Comparison of ENCODE assay signal across 8 mouse cellular contexts in genomic region chr19:6924461-6925306, GRCm38 (mm10). TPM values are rescaled to one million over a fixed set of nuclear protein-coding genes. Genes with fewer than 3 reads are reported as not detected.
A peak's percentile ranks its signal among the peaks of the same experiment; 100 is the strongest.
DNase-seq lines count a peak whose midpoint lies in the region; ATAC-seq and TF ChIP-seq lines count a peak whose summit lies in the region.

No protein-coding gene starts in this region.

- DNase-seq in heart, postnatal 36 days, result peak; percentile 87 to 91
- DNase-seq in layer of hippocampus, adult 2 months (ENCODE audit: low spot score in 2 of 2), result peak; percentile 83 to 91
- DNase-seq in lung, adult 2 months, result peak; percentile 87
- DNase-seq in ovary, postnatal 14 days (ENCODE audit: low spot score), result peak; percentile 81
- DNase-seq in thymus, postnatal 25 days, result peak; percentile 89

- no peaks in the 10 kb centered on the region for H3K36me3 ChIP-seq in C2C12 (ENCODE audit: control insufficient read depth, insufficient read depth)
- H3K36me3 ChIP-seq in forebrain, embryonic 12.5 days (replicated peaks), result no peaks in the 10 kb centered on the region

- peaks cover 16% of the 10 kb centered on the region for H3K79me2 ChIP-seq in C2C12 (ENCODE audit: control insufficient read depth, insufficient read depth)

- no peak overlapping the region for H3K9ac ChIP-seq in forebrain, embryonic 12.5 days

- H3K79me3 ChIP-seq in C2C12 (ENCODE audit: low read depth), result peaks cover 4% of the 10 kb centered on the region

- 2% methylated on average over 39 of the region's 39 CpGs for WGBS in forebrain, embryonic 12.5 days
- 3% methylated on average over 39 of the region's 39 CpGs for WGBS in lung, adult 2 months

- TF ChIP-seq POLR2A in bone marrow macrophage, adult 2 months (IDR thresholded peaks at IDR 0.05; ENCODE audit: borderline replicate concordance, low read depth, low read length), result no peak
- TF ChIP-seq POLR2A in lung, adult 2 months (IDR thresholded peaks at IDR 0.05; ENCODE audit: borderline replicate concordance, extremely low read depth, low read depth, low read length), result no peak

- H3ac ChIP-seq in C2C12 (ENCODE audit: control insufficient read depth, insufficient read length, low read depth), result no peak overlapping the region

- ATAC-seq in forebrain, embryonic 12.5 days (ENCODE audit: low FRiP score), result no peak

- intact Hi-C loops in heart, postnatal 36 days (cut with DNase I), result loop anchor here (1.0 to 10.0 kb wide), 4 partner anchors 16 to 270 kb away; partner anchors contain the start of gene Bad

- H3K9me3 ChIP-seq in forebrain, embryonic 12.5 days, result 0 out of 2 replicates have a peak, but pooled peaks cover 3% of the 10 kb centered on the region

- no peak overlapping the region for H3K4me3 ChIP-seq in C2C12 (ENCODE audit: insufficient read depth, poor library complexity, severe bottlenecking)
- H3K4me3 ChIP-seq in bone marrow macrophage, adult 2 months (ENCODE audit: insufficient read depth, low read length), result peak overlapping the region; percentile 15
- peak overlapping the region; percentile 10 for H3K4me3 ChIP-seq in forebrain, embryonic 12.5 days (replicated peaks)
- H3K4me3 ChIP-seq in layer of hippocampus, adult 2 months, result peak overlapping the region; percentile 26
- H3K4me3 ChIP-seq in lung, adult 2 months (replicated peaks; ENCODE audit: extremely low read depth, low read depth, low read length), result peak overlapping the region; percentile 39

- H3K27me3 ChIP-seq in C2C12 (ENCODE audit: control insufficient read depth, insufficient read depth, insufficient read length), result peaks cover 10% of the 10 kb centered on the region
- H3K27me3 ChIP-seq in forebrain, embryonic 12.5 days, result peaks cover 72% of the 10 kb centered on the region

- H3K27ac ChIP-seq in bone marrow macrophage, adult 2 months (ENCODE audit: insufficient read depth, low read depth, low read length), result no peak overlapping the region
- no peak overlapping the region for H3K27ac ChIP-seq in forebrain, embryonic 12.5 days
- no peak overlapping the region for H3K27ac ChIP-seq in layer of hippocampus, adult 2 months

- peak; percentile 46 for TF ChIP-seq CTCF in C2C12 (IDR thresholded peaks at IDR 0.05; ENCODE audit: control insufficient read depth, insufficient read depth, insufficient read length)
- TF ChIP-seq CTCF in bone marrow macrophage, adult 2 months (IDR thresholded peaks at IDR 0.05; ENCODE audit: low read depth, low read length), result peak; percentile 69
- TF ChIP-seq CTCF in layer of hippocampus, adult 2 months (conservative IDR thresholded peaks at IDR 0.05), result peak; percentile 96
- peak; percentile 83 for TF ChIP-seq CTCF in lung, adult 2 months (IDR thresholded peaks at IDR 0.05; ENCODE audit: insufficient read depth, low read length)

- H3K4me1 ChIP-seq in bone marrow macrophage, adult 2 months (ENCODE audit: control insufficient read depth, insufficient read depth, low read length), result peaks cover 19% of the 10 kb centered on the region
- H3K4me1 ChIP-seq in forebrain, embryonic 12.5 days, result peaks cover 37% of the 10 kb centered on the region
- peaks cover 13% of the 10 kb centered on the region for H3K4me1 ChIP-seq in lung, adult 2 months (ENCODE audit: control insufficient read depth, insufficient read depth, low read length)

- peak overlapping the region; percentile 13 for H3K4me2 ChIP-seq in forebrain, embryonic 12.5 days

TF ChIP-seq in C2C12, 6 proteins besides CTCF, POLR2A, EP300 and RAD21:
- TF ChIP-seq MAX (IDR thresholded peaks at IDR 0.05), result no peak
- TF ChIP-seq MYOD1 (IDR thresholded peaks at IDR 0.05; ENCODE audit: control insufficient read depth, insufficient read length, low read depth), result no peak
- TF ChIP-seq CEBPB (IDR thresholded peaks at IDR 0.05; ENCODE audit: low read depth), result no peak
- no peak for TF ChIP-seq FOSL1 (IDR thresholded peaks at IDR 0.05; ENCODE audit: insufficient read depth, low read length, poor library complexity, severe bottlenecking)
- TF ChIP-seq USF1 (IDR thresholded peaks at IDR 0.05; ENCODE audit: low read depth), result no peak
- TF ChIP-seq MYOG (IDR thresholded peaks at IDR 0.05; ENCODE audit: control insufficient read depth, extremely low read depth, insufficient read length), result no peak
TF ChIP-seq in C2C12: peak in this region for 0.

RNA-seq across cellular contexts. Expression of gene Catsperz, which starts 0.5 kb away (rescaled TPM):
- 0.16 TPM for polyA plus RNA-seq in C2C12 (2012; fragmentation: generic; extraction: Trizol)
- not detected in 2 replicates for polyA plus RNA-seq in bone marrow macrophage, adult 2 months (2012; ENCODE audit: insufficient read depth, insufficient read length, missing spikeins)
- 0.27 TPM in 1 of 2 replicates, not detected in the other for polyA plus RNA-seq in forebrain, embryonic 12.5 days (2016; fragmentation: Nextera tagmentation; extraction: Ambion mirVana)
- total RNA-seq in heart, postnatal 36 days (2021), result not detected
- 10 to 100 TPM; 10.8 to 12.5 TPM for total RNA-seq in layer of hippocampus, adult 2 months (2021)
- polyA plus RNA-seq in lung, adult 2 months (2012; rRNA removed), result 0.16 and 0.49 TPM in 2 replicates

RNA-seq across cellular contexts. Expression of gene Esrra, which starts 3.1 kb away (rescaled TPM):
- 43.2 TPM for polyA plus RNA-seq in C2C12 (2012; fragmentation: generic; extraction: Trizol)
- polyA plus RNA-seq in bone marrow macrophage, adult 2 months (2012; ENCODE audit: insufficient read depth, insufficient read length, missing spikeins), result 35.3 and 41.6 TPM in 2 replicates
- polyA plus RNA-seq in forebrain, embryonic 12.5 days (2016; fragmentation: Nextera tagmentation; extraction: Ambion mirVana), result 11.4 and 13.0 TPM in 2 replicates
- 100 to 1,000 TPM; 146 to 154 TPM for total RNA-seq in heart, postnatal 36 days (2021)
- 10 to 100 TPM; 56.9 to 63.4 TPM for total RNA-seq in layer of hippocampus, adult 2 months (2021)
- 42.9 and 43.8 TPM in 2 replicates for polyA plus RNA-seq in lung, adult 2 months (2012; rRNA removed)

RNA-seq across cellular contexts. Expression of gene Kcnk4, which starts 9.6 kb away (rescaled TPM):
- polyA plus RNA-seq in C2C12 (2012; fragmentation: generic; extraction: Trizol), result 0.26 TPM
- not detected in 2 replicates for polyA plus RNA-seq in bone marrow macrophage, adult 2 months (2012; ENCODE audit: insufficient read depth, insufficient read length, missing spikeins)
- polyA plus RNA-seq in forebrain, embryonic 12.5 days (2016; fragmentation: Nextera tagmentation; extraction: Ambion mirVana), result 0.21 TPM in 1 of 2 replicates, not detected in the other
- not detected for total RNA-seq in heart, postnatal 36 days (2021)
- 10 to 100 TPM; 15.3 to 18.2 TPM for total RNA-seq in layer of hippocampus, adult 2 months (2021)
- 0.17 TPM in 1 of 2 replicates, not detected in the other for polyA plus RNA-seq in lung, adult 2 months (2012; rRNA removed)

RNA-seq across cellular contexts. Expression of gene Prdx5, which starts 14.8 kb away (rescaled TPM):
- 270 TPM for polyA plus RNA-seq in C2C12 (2012; fragmentation: generic; extraction: Trizol)
- polyA plus RNA-seq in bone marrow macrophage, adult 2 months (2012; ENCODE audit: insufficient read depth, insufficient read length, missing spikeins), result 349 and 382 TPM in 2 replicates
- 148 and 160 TPM in 2 replicates for polyA plus RNA-seq in forebrain, embryonic 12.5 days (2016; fragmentation: Nextera tagmentation; extraction: Ambion mirVana)
- 100 to 1,000 TPM; 693 to 776 TPM for total RNA-seq in heart, postnatal 36 days (2021)
- 100 to 1,000 TPM; 361 to 395 TPM for total RNA-seq in layer of hippocampus, adult 2 months (2021)
- polyA plus RNA-seq in lung, adult 2 months (2012; rRNA removed), result 110 and 148 TPM in 2 replicates

RNA-seq across cellular contexts. Expression of gene Trmt112, which starts 15.2 kb away (rescaled TPM):
- polyA plus RNA-seq in C2C12 (2012; fragmentation: generic; extraction: Trizol), result 264 TPM
- 71.2 and 82.0 TPM in 2 replicates for polyA plus RNA-seq in bone marrow macrophage, adult 2 months (2012; ENCODE audit: insufficient read depth, insufficient read length, missing spikeins)
- polyA plus RNA-seq in forebrain, embryonic 12.5 days (2016; fragmentation: Nextera tagmentation; extraction: Ambion mirVana), result 137 and 138 TPM in 2 replicates
- 10 to 100 TPM; 27.8 to 30.3 TPM for total RNA-seq in heart, postnatal 36 days (2021)
- total RNA-seq in layer of hippocampus, adult 2 months (2021), result 10 to 100 TPM; 48.4 to 49.3 TPM
- 115 and 120 TPM in 2 replicates for polyA plus RNA-seq in lung, adult 2 months (2012; rRNA removed)

Comparison
In these comparisons a context has a peak if more than half of its experiments do, and no peak if none do; other contexts are left out.
1. CTCF ChIP-seq: peak in every context shown above with its lines; median percentile 96 in layer of hippocampus, adult 2 months; 83 in lung, adult 2 months; 69 in bone marrow macrophage, adult 2 months; 46 in C2C12.